Mouse (Mus musculus) right cerebral cortex, postnatal 36 days (tissue): ENCODE results near the gene Styxl1.

Experiments
- DNase-seq, 2 experiments: peaks; one replicate each; pipeline ENCODE4 v3.0.0; 2022; ENCODE audit warnings: low spot score in 2 of 2, mixed read lengths in 1 of 2

Styxl1 gene

GRCm38 (mm10) chr5:135777796-135778470 is at the start of gene Styxl1:
TSS of gene Styxl1 (minus strand) at chr5:135778385.
- DNase-seq: peak in 1 of 2 experiments; percentile 16

GRCm38 (mm10) chr5:135826225-135826624 is 48.0 kb upstream of the Styxl1 start:
- no peak for DNase-seq

- no peak for DNase-seq
Measured at GRCm38 (mm10) chr5:135824517-135824916, 46.3 kb upstream of the Styxl1 start.

- no peak for DNase-seq
Measured at GRCm38 (mm10) chr5:135822316-135822944, 44.2 kb upstream of the Styxl1 start.

- DNase-seq: no peak
Measured at GRCm38 (mm10) chr5:135818491-135818890, 40.3 kb upstream of the Styxl1 start.

- peak; percentile 52 to 57 for DNase-seq
Measured at GRCm38 (mm10) chr5:135812991-135813390, 34.8 kb upstream of the Styxl1 start.

- DNase-seq: no peak
Measured at GRCm38 (mm10) chr5:135807263-135807637, 29.1 kb upstream of the Styxl1 start.

GRCm38 (mm10) chr5:135806555-135807262 is 28.5 kb upstream of the Styxl1 start, which contains the start of gene Srrm3:
TSS of gene Srrm3 (plus strand) at chr5:135806890.
- peak; percentile 82 to 87 for DNase-seq

GRCm38 (mm10) chr5:135804735-135805134 is 26.6 kb upstream of the Styxl1 start:
- DNase-seq: no peak

- no peak for DNase-seq
Measured at GRCm38 (mm10) chr5:135803676-135804075, 25.5 kb upstream of the Styxl1 start.

- no peak for DNase-seq
Measured at GRCm38 (mm10) chr5:135803135-135803534, 24.9 kb upstream of the Styxl1 start.

- DNase-seq: peak; percentile 32 to 53
Measured at GRCm38 (mm10) chr5:135802641-135803040, 24.5 kb upstream of the Styxl1 start.

GRCm38 (mm10) chr5:135800927-135801326 is 22.7 kb upstream of the Styxl1 start:
- DNase-seq: no peak

GRCm38 (mm10) chr5:135799746-135800145 is 21.6 kb upstream of the Styxl1 start:
- DNase-seq: no peak

- DNase-seq: no peak
Measured at GRCm38 (mm10) chr5:135794859-135795181, 16.6 kb upstream of the Styxl1 start.

GRCm38 (mm10) chr5:135793996-135794858 is 16.0 kb upstream of the Styxl1 start:
- peak; percentile 79 to 85 for DNase-seq

- DNase-seq: no peak
Measured at GRCm38 (mm10) chr5:135782901-135783300, 4.7 kb upstream of the Styxl1 start.

GRCm38 (mm10) chr5:135780331-135780730 is 2.1 kb upstream of the Styxl1 start:
- no peak for DNase-seq

GRCm38 (mm10) chr5:135778471-135779445 is 573 bp upstream of the Styxl1 start, which contains the start of gene Mdh2:
TSS of gene Mdh2 (plus strand) at chr5:135778480.
- peak; percentile 99 to 100 for DNase-seq

- no peak for DNase-seq
Measured at GRCm38 (mm10) chr5:135776546-135776945, 1.6 kb downstream of the Styxl1 start.

- DNase-seq: no peak
Measured at GRCm38 (mm10) chr5:135772519-135772918, 5.7 kb downstream of the Styxl1 start.
